Mouse (Mus musculus) myocyte (in vitro differentiated cells): ENCODE data around the gene Gas7. TPM values are rescaled to one million over a fixed set of nuclear protein-coding genes. Genes with fewer than 3 reads are reported as not detected.

Experiments
- H3K27me3 ChIP-seq: one replicate; pipeline ENCODE4 v1.6.1; 2011; ENCODE audit not compliant: control insufficient read depth, insufficient read depth, insufficient read length
- H3K36me3 ChIP-seq: one replicate; pipeline ENCODE4 v1.6.1; 2011; ENCODE audit not compliant: control insufficient read depth, insufficient read depth
- H3K4me2 ChIP-seq: one replicate; pipeline ENCODE4 v1.6.1; 2011; ENCODE audit warnings: low read depth, control low read depth
- H3K4me3 ChIP-seq: one replicate; pipeline ENCODE4 v1.5.1; 2011; ENCODE audit warnings: mild to moderate bottlenecking, control low read depth, moderate library complexity
- H3K79me2 ChIP-seq: one replicate; pipeline ENCODE4 v1.6.1; 2011; ENCODE audit not compliant: control insufficient read depth, insufficient read depth
- H3ac ChIP-seq: one replicate; pipeline ENCODE4 v1.6.1; 2011; ENCODE audit not compliant: control insufficient read depth, insufficient read length
- CEBPB ChIP-seq: IDR thresholded peaks from 2 replicates; pipeline ENCODE4 v1.6.1; 2011; ENCODE audit warnings: mild to moderate bottlenecking, moderate library complexity; ENCODE audit not compliant: poor library complexity, insufficient read depth, severe bottlenecking
- E2F4 ChIP-seq: IDR thresholded peaks from one replicate; pipeline ENCODE4 v1.6.1; 2011; ENCODE audit warnings: mild to moderate bottlenecking, control low read depth, moderate library complexity; ENCODE audit not compliant: insufficient read depth
- MAX ChIP-seq: IDR thresholded peaks from one replicate; pipeline ENCODE4 v1.6.1; 2011; ENCODE audit warnings: low read depth, mild to moderate bottlenecking, control low read depth
- MYOD1 ChIP-seq, 3 experiments: IDR thresholded peaks; one replicate each; pipeline ENCODE4 v1.6.1; 2011; ENCODE audit warnings: control low read depth in 2 of 3, low read depth in 2 of 3, mild to moderate bottlenecking in 2 of 3, moderate library complexity in 1 of 3; ENCODE audit not compliant: insufficient read length in 2 of 3, control insufficient read depth in 1 of 3
- MYOG ChIP-seq, 3 experiments: IDR thresholded peaks; one replicate each; pipeline ENCODE4 v1.6.1; 2011; ENCODE audit warnings: control low read depth in 2 of 3, low read depth in 2 of 3, mild to moderate bottlenecking in 2 of 3; ENCODE audit not compliant: insufficient read length in 2 of 3, control insufficient read depth in 1 of 3, insufficient read depth in 1 of 3
- POLR2A ChIP-seq: IDR thresholded peaks from one replicate; pipeline ENCODE4 v1.6.1; 2011; ENCODE audit warnings: low read depth, mild to moderate bottlenecking, control low read depth, moderate library complexity; ENCODE audit not compliant: insufficient read length
- POLR2AphosphoS2 ChIP-seq: IDR thresholded peaks from one replicate; pipeline ENCODE4 v1.6.1; 2011; ENCODE audit warnings: low read depth, control low read depth; ENCODE audit not compliant: insufficient read length
- REST ChIP-seq: IDR thresholded peaks from one replicate; pipeline ENCODE4 v1.6.1; 2011; ENCODE audit warnings: mild to moderate bottlenecking, control low read depth, moderate library complexity; ENCODE audit not compliant: insufficient read depth, insufficient read length
- SRF ChIP-seq: IDR thresholded peaks from one replicate; pipeline ENCODE4 v1.6.1; 2011; ENCODE audit warnings: low read depth; ENCODE audit not compliant: control insufficient read depth, insufficient read length
- TCF12 ChIP-seq: IDR thresholded peaks from one replicate; pipeline ENCODE4 v1.6.1; 2011; ENCODE audit warnings: mild to moderate bottlenecking, control low read depth; ENCODE audit not compliant: poor library complexity, insufficient read depth, severe bottlenecking
- TCF3 ChIP-seq: IDR thresholded peaks from one replicate; pipeline ENCODE4 v1.6.1; 2011; ENCODE audit warnings: low read depth, control low read depth; ENCODE audit not compliant: insufficient read length
- USF1 ChIP-seq: IDR thresholded peaks from one replicate; pipeline ENCODE4 v1.6.1; 2011; ENCODE audit warnings: low read depth, mild to moderate bottlenecking, control low read depth, moderate library complexity
- polyA plus RNA-seq: library from polyadenylated mRNA; unstranded; fragments of >200 nt; fragmentation: generic; extraction: Trizol; gene quantifications from one replicate; pipeline ENCODE4 v1.2.1, GENCODE M21; 2012; ENCODE audit warnings: missing spikeins

Gas7 gene
- polyA plus RNA-seq, 1 experiment = 0.02 TPM

- TF ChIP-seq MAX = no peak
- no peak for TF ChIP-seq E2F4
- TF ChIP-seq SRF = no peak
- TF ChIP-seq TCF3 = no peak
- no peak for TF ChIP-seq TCF12
- TF ChIP-seq POLR2A = no peak
- no peak for TF ChIP-seq USF1
- Histone ChIP-seq H3K36me3 (no peaks in the 10 kb centered on the region), H3K27me3 (no peaks in the 10 kb centered on the region), H3ac (no peak overlapping the region), H3K4me2 (no peak overlapping the region), H3K79me2 (no peaks in the 10 kb centered on the region), H3K4me3 (no peak overlapping the region)
Measured at GRCm38 (mm10) chr11:67722399-67723156, 267.3 kb downstream of the Gas7 start.

- TF ChIP-seq POLR2AphosphoS2 (no peak), POLR2A (no peak), REST (no peak), SRF (no peak), CEBPB (no peak), USF1 (no peak), TCF12 (no peak), E2F4 (no peak), MYOD1 (IDR thresholded peaks at IDR 0.05; ENCODE audit: control insufficient read depth in 1 of 3, insufficient read length in 2 of 3, low read depth in 2 of 3) (no peak), MAX (no peak), MYOG (IDR thresholded peaks at IDR 0.05; ENCODE audit: control insufficient read depth in 1 of 3, insufficient read depth in 1 of 3, insufficient read length in 2 of 3, low read depth in 2 of 3) (no peak), TCF3 (no peak)
- Histone ChIP-seq H3K36me3 (no peaks in the 10 kb centered on the region), H3K79me2 (no peaks in the 10 kb centered on the region), H3ac (no peak overlapping the region), H3K4me2 (no peak overlapping the region), H3K27me3 (no peaks in the 10 kb centered on the region), H3K4me3 (no peak overlapping the region)
Measured at GRCm38 (mm10) chr11:67723231-67724013, 268.2 kb downstream of the Gas7 start.

DNA sequence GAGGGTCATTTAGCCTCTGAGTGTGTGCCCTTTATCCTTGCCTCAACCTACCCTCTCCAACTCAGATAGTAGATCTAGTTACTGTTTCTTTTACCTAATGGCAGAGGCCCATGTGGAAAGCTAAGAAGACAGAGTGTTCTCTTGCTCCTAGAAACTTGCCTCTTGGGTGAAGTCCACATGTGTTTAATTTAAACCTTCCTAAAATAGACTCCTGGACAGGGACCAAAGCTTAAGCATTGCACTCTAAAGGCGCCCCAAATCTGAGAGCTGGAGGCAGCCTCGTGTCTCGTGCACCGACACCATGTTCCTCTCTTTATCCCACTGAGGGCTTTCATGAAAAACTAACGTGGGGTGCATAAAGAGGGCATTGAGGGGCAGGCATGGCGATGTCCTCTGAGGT lies 271.9 kb downstream of the Gas7 start:
- Histone ChIP-seq H3K27me3 (no peaks in the 10 kb centered on the region), H3ac (no peak overlapping the region), H3K4me2 (no peak overlapping the region), H3K79me2 (no peaks in the 10 kb centered on the region), H3K4me3 (no peak overlapping the region), H3K36me3 (no peaks in the 10 kb centered on the region)
- TF ChIP-seq MYOD1 (IDR thresholded peaks at IDR 0.05; ENCODE audit: control insufficient read depth in 1 of 3, insufficient read length in 2 of 3, low read depth in 2 of 3) (no peak), REST (no peak), MYOG (IDR thresholded peaks at IDR 0.05; ENCODE audit: control insufficient read depth in 1 of 3, insufficient read depth in 1 of 3, insufficient read length in 2 of 3, low read depth in 2 of 3) (no peak), E2F4 (no peak)

GRCm38 (mm10) chr11:67728726-67729125 lies 273.5 kb downstream of the Gas7 start:
- Histone ChIP-seq H3K79me2 (no peaks in the 10 kb centered on the region), H3K36me3 (no peaks in the 10 kb centered on the region), H3ac (no peak overlapping the region), H3K27me3 (no peaks in the 10 kb centered on the region), H3K4me2 (no peak overlapping the region), H3K4me3 (no peak overlapping the region)
- TF ChIP-seq USF1 (no peak), E2F4 (no peak), POLR2AphosphoS2 (no peak), REST (no peak), POLR2A (no peak), MYOD1 (IDR thresholded peaks at IDR 0.05; ENCODE audit: control insufficient read depth in 1 of 3, insufficient read length in 2 of 3, low read depth in 2 of 3) (no peak), MAX (no peak), SRF (no peak), TCF3 (no peak), TCF12 (no peak), MYOG (IDR thresholded peaks at IDR 0.05; ENCODE audit: control insufficient read depth in 1 of 3, insufficient read depth in 1 of 3, insufficient read length in 2 of 3, low read depth in 2 of 3) (no peak), CEBPB (no peak)

DNA sequence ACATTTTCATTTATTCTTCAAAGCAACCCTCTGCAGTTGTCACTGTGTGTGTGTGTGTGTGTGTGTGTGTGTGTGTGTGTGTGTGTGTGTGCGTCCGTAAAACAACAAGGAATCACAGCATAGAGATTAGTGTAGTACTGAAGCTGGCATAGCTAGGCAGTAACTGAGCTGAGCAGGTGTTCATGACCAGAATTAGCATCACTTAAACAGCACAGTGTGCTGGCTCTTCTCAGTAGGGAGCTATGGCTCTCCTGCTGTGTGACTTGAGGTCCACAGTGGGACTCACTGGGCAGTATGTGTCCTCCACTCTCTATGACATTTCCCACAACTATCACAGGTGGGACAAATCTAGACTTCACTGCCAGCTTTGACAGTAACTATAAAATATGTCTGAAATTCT lies 275.8 kb downstream of the Gas7 start:
- H3K79me2 ChIP-seq = no peaks in the 10 kb centered on the region
- no peak for TF ChIP-seq TCF12
- no peak for TF ChIP-seq E2F4
- no peak for TF ChIP-seq MAX
- TF ChIP-seq POLR2A = no peak
- no peak for TF ChIP-seq MYOG (IDR thresholded peaks at IDR 0.05; ENCODE audit: control insufficient read depth in 1 of 3, insufficient read depth in 1 of 3, insufficient read length in 2 of 3, low read depth in 2 of 3)
- no peak for TF ChIP-seq MYOD1 (IDR thresholded peaks at IDR 0.05; ENCODE audit: control insufficient read depth in 1 of 3, insufficient read length in 2 of 3, low read depth in 2 of 3)
- no peak for TF ChIP-seq REST
- TF ChIP-seq SRF = no peak
- no peak for TF ChIP-seq USF1
- TF ChIP-seq TCF3 = no peak
- TF ChIP-seq CEBPB = no peak
- no peak for TF ChIP-seq POLR2AphosphoS2
- no peak overlapping the region for H3K4me2 ChIP-seq
- H3K4me3 ChIP-seq = no peak overlapping the region
- no peaks in the 10 kb centered on the region for H3K27me3 ChIP-seq
- no peak overlapping the region for H3ac ChIP-seq
- no peaks in the 10 kb centered on the region for H3K36me3 ChIP-seq
